Mouse (Mus musculus): ENCODE measurements around the gene Mecp2.

GRCm38 (mm10) chrX:74045107-74045506 is 90.1 kb downstream of the Mecp2 start:
- TF ChIP-seq GATA1 (IDR thresholded peaks at IDR 0.05; ENCODE audit: borderline replicate concordance, low read length) (no peak), FLI1 (IDR thresholded peaks at IDR 0.05; ENCODE audit: low read length) (no peak)

Data from megakaryocyte, embryonic 14.5 days (primary cell).